In genomic region chr7:15920645-15921190, GRCm38 (mm10) we compare ENCODE assay signal across 11 mouse cellular contexts. TPM values are rescaled to one million over a fixed set of nuclear protein-coding genes. Genes with fewer than 3 reads are reported as not detected.
DNase-seq lines count a peak whose midpoint lies in the region; ATAC-seq and TF ChIP-seq lines count a peak whose summit lies in the region.
"Had no signal": no experiment of that assay in that cellular context is flagged by ENCODE, and none has a peak within 500 bp of the region (broad histone marks: within the 10 kb centered on the region; RNA-seq: fewer than 3 reads in every experiment).

No protein-coding gene starts in this region.

- H3K4me3 ChIP-seq in lung, embryonic 14.5 days (ENCODE audit: low read depth, low read length) = peak overlapping the region; percentile 80
- H3K4me3 ChIP-seq in embryonic fibroblast, embryonic 13.5 days (ENCODE audit: insufficient read depth, low read length) = peak overlapping the region; percentile 73
- H3K4me3 ChIP-seq in intestine, postnatal 0 days (ENCODE audit: low read depth, low read length) = peak overlapping the region; percentile 63
- peak overlapping the region; percentile 76 for H3K4me3 ChIP-seq in neural tube, embryonic 15.5 days (replicated peaks)

- no peak for ATAC-seq in lung, embryonic 14.5 days (ENCODE audit: insufficient read depth)
- ATAC-seq in intestine, postnatal 0 days = no peak
- ATAC-seq in neural tube, embryonic 15.5 days (ENCODE audit: low FRiP score) = no peak

- H3K4me2 ChIP-seq in lung, embryonic 14.5 days = peak overlapping the region; percentile 82
- peak overlapping the region; percentile 79 for H3K4me2 ChIP-seq in intestine, postnatal 0 days (replicated peaks; ENCODE audit: low read depth)
- H3K4me2 ChIP-seq in neural tube, embryonic 15.5 days = peak overlapping the region; percentile 88

- no peak for DNase-seq in lung, embryonic 14.5 days
- DNase-seq in lung, postnatal 10 days = no peak
- DNase-seq in cerebellum, postnatal 25 days = no peak
- DNase-seq in adrenal gland, postnatal 10 days = no peak
- no peak for DNase-seq in gastrocnemius, postnatal 4 days (ENCODE audit: low spot score in 2 of 2)
- DNase-seq: adrenal gland, postnatal 36 days; kidney, postnatal 4 days; spleen, adult 18-20 months had no signal

- 83% methylated on average over 6 of the region's 6 CpGs for WGBS in lung, embryonic 14.5 days
- WGBS in intestine, postnatal 0 days = 78% methylated on average over 6 of the region's 6 CpGs
- 85% methylated on average over 6 of the region's 6 CpGs for WGBS in neural tube, embryonic 15.5 days

- H3K27ac ChIP-seq in lung, embryonic 14.5 days (ENCODE audit: low read depth) = no peak overlapping the region
- no peak overlapping the region for H3K27ac ChIP-seq in embryonic fibroblast, embryonic 13.5 days (ENCODE audit: insufficient read depth, low read length)
- no peak overlapping the region for H3K27ac ChIP-seq in intestine, postnatal 0 days (ENCODE audit: low read depth, low read length)
- H3K27ac ChIP-seq in neural tube, embryonic 15.5 days (replicated peaks) = no peak overlapping the region

- no peak for TF ChIP-seq CTCF in lung, embryonic 14.5 days (IDR thresholded peaks at IDR 0.05; ENCODE audit: low read depth)
- TF ChIP-seq CTCF in embryonic fibroblast, embryonic 13.5 days (IDR thresholded peaks at IDR 0.05; ENCODE audit: borderline replicate concordance, insufficient read depth, low read length) = no peak
- TF ChIP-seq CTCF in intestine, postnatal 0 days (IDR thresholded peaks at IDR 0.05; ENCODE audit: low read depth) = no peak

- no peaks in the 10 kb centered on the region for H3K27me3 ChIP-seq in lung, embryonic 14.5 days (ENCODE audit: insufficient read depth, low read length)
- no peaks in the 10 kb centered on the region for H3K27me3 ChIP-seq in intestine, postnatal 0 days (replicated peaks; ENCODE audit: control insufficient read depth, insufficient read depth, low read length)
- H3K27me3 ChIP-seq in neural tube, embryonic 15.5 days (replicated peaks) = no peaks in the 10 kb centered on the region

- H3K9ac ChIP-seq in lung, embryonic 14.5 days = peak overlapping the region; percentile 83
- peak overlapping the region; percentile 83; the same call in 1 of the 2 replicates for H3K9ac ChIP-seq in intestine, postnatal 0 days (ENCODE audit: low read depth, low read length)
- peak overlapping the region; percentile 87 for H3K9ac ChIP-seq in neural tube, embryonic 15.5 days (replicated peaks)

- peaks cover 8% of the 10 kb centered on the region; the same call in 1 of the 2 replicates for H3K4me1 ChIP-seq in lung, embryonic 14.5 days (ENCODE audit: insufficient read depth)
- H3K4me1 ChIP-seq in embryonic fibroblast, embryonic 13.5 days (ENCODE audit: control insufficient read depth, insufficient read depth, low read length) = peaks cover 3% of the 10 kb centered on the region
- H3K4me1 ChIP-seq in intestine, postnatal 0 days (replicated peaks; ENCODE audit: control insufficient read depth, insufficient read depth, low read length) = peaks cover 11% of the 10 kb centered on the region; the same call in 1 of the 2 replicates
- H3K4me1 ChIP-seq in neural tube, embryonic 15.5 days = peaks cover 27% of the 10 kb centered on the region

- H3K9me3 ChIP-seq in lung, embryonic 14.5 days (ENCODE audit: low read depth, low read length) = no peaks in the 10 kb centered on the region
- H3K9me3 ChIP-seq in intestine, postnatal 0 days (ENCODE audit: control insufficient read depth) = no peaks in the 10 kb centered on the region
- no peaks in the 10 kb centered on the region for H3K9me3 ChIP-seq in neural tube, embryonic 15.5 days (replicated peaks)

- no peak for TF ChIP-seq POLR2A in embryonic fibroblast, embryonic 13.5 days (IDR thresholded peaks at IDR 0.05; ENCODE audit: low read depth, low read length)

- H3K36me3 ChIP-seq in lung, embryonic 14.5 days (ENCODE audit: insufficient read depth) = peaks cover 30% of the 10 kb centered on the region
- H3K36me3 ChIP-seq in intestine, postnatal 0 days (ENCODE audit: control insufficient read depth, insufficient read depth) = peaks cover 30% of the 10 kb centered on the region
- H3K36me3 ChIP-seq in neural tube, embryonic 15.5 days = peaks cover 35% of the 10 kb centered on the region

RNA-seq across cellular contexts. Expression of gene Selenow, which starts 1.5 kb away (rescaled TPM):
- polyA plus RNA-seq in lung, embryonic 14.5 days (2014; fragmentation: Nextera tagmentation; extraction: Ambion mirVana) = 909 and 927 TPM in 2 replicates
- 382 and 390 TPM in 2 replicates for polyA plus RNA-seq in embryonic fibroblast, embryonic 13.5 days (2011; ENCODE audit: insufficient read length, low read depth, missing spikeins)
- 813 and 814 TPM in 2 replicates for polyA plus RNA-seq in intestine, postnatal 0 days (2015; fragmentation: Nextera tagmentation; extraction: Ambion mirVana)
- polyA plus RNA-seq in neural tube, embryonic 15.5 days (2015; fragmentation: Nextera tagmentation; extraction: Ambion mirVana) = 1,268 and 1,471 TPM in 2 replicates
- total RNA-seq in adrenal gland, postnatal 10 days (2021) = 100 to 1,000 TPM; 187 to 228 TPM
- total RNA-seq in gastrocnemius, postnatal 4 days (2021) = 100 to 1,000 TPM; 440 to 541 TPM

RNA-seq across cellular contexts. Expression of gene Nop53, which starts 25.2 kb away (rescaled TPM):
- polyA plus RNA-seq in lung, embryonic 14.5 days (2014; fragmentation: Nextera tagmentation; extraction: Ambion mirVana) = 184 and 187 TPM in 2 replicates
- polyA plus RNA-seq in embryonic fibroblast, embryonic 13.5 days (2011; ENCODE audit: insufficient read length, low read depth, missing spikeins) = 87.7 and 98.1 TPM in 2 replicates
- 109 and 115 TPM in 2 replicates for polyA plus RNA-seq in intestine, postnatal 0 days (2015; fragmentation: Nextera tagmentation; extraction: Ambion mirVana)
- 108 and 127 TPM in 2 replicates for polyA plus RNA-seq in neural tube, embryonic 15.5 days (2015; fragmentation: Nextera tagmentation; extraction: Ambion mirVana)
- 100 to 1,000 TPM; 198 to 201 TPM for total RNA-seq in adrenal gland, postnatal 10 days (2021)
- total RNA-seq in gastrocnemius, postnatal 4 days (2021) = 100 to 1,000 TPM; 172 to 173 TPM

RNA-seq across cellular contexts. Expression of gene Crxos, which starts 38.3 kb away (rescaled TPM):
- polyA plus RNA-seq in lung, embryonic 14.5 days (2014; fragmentation: Nextera tagmentation; extraction: Ambion mirVana) = not detected in 2 replicates
- polyA plus RNA-seq in embryonic fibroblast, embryonic 13.5 days (2011; ENCODE audit: insufficient read length, low read depth, missing spikeins) = not detected in 2 replicates
- polyA plus RNA-seq in intestine, postnatal 0 days (2015; fragmentation: Nextera tagmentation; extraction: Ambion mirVana) = not detected in 2 replicates
- polyA plus RNA-seq in neural tube, embryonic 15.5 days (2015; fragmentation: Nextera tagmentation; extraction: Ambion mirVana) = not detected in 2 replicates
- total RNA-seq in adrenal gland, postnatal 10 days (2021) = under 1 TPM in 1 of 2 experiments, not detected in 1; 0.42 TPM
- total RNA-seq in gastrocnemius, postnatal 4 days (2021) = not detected
- total RNA-seq: adrenal gland, postnatal 36 days had no signal

RNA-seq across cellular contexts. Expression of gene Crx, which starts 41.0 kb away (rescaled TPM):
- not detected in 2 replicates for polyA plus RNA-seq in lung, embryonic 14.5 days (2014; fragmentation: Nextera tagmentation; extraction: Ambion mirVana)
- not detected in 2 replicates for polyA plus RNA-seq in embryonic fibroblast, embryonic 13.5 days (2011; ENCODE audit: insufficient read length, low read depth, missing spikeins)
- not detected in 2 replicates for polyA plus RNA-seq in intestine, postnatal 0 days (2015; fragmentation: Nextera tagmentation; extraction: Ambion mirVana)
- polyA plus RNA-seq in neural tube, embryonic 15.5 days (2015; fragmentation: Nextera tagmentation; extraction: Ambion mirVana) = not detected in 2 replicates
- not detected for total RNA-seq in adrenal gland, postnatal 10 days (2021)
- not detected for total RNA-seq in gastrocnemius, postnatal 4 days (2021)
- total RNA-seq: adrenal gland, postnatal 36 days had no signal

RNA-seq across cellular contexts. Expression of gene Ehd2, which starts 46.6 kb away (rescaled TPM):
- 61.2 and 67.5 TPM in 2 replicates for polyA plus RNA-seq in lung, embryonic 14.5 days (2014; fragmentation: Nextera tagmentation; extraction: Ambion mirVana)
- 136 and 191 TPM in 2 replicates for polyA plus RNA-seq in embryonic fibroblast, embryonic 13.5 days (2011; ENCODE audit: insufficient read length, low read depth, missing spikeins)
- 29.3 and 30.9 TPM in 2 replicates for polyA plus RNA-seq in intestine, postnatal 0 days (2015; fragmentation: Nextera tagmentation; extraction: Ambion mirVana)
- polyA plus RNA-seq in neural tube, embryonic 15.5 days (2015; fragmentation: Nextera tagmentation; extraction: Ambion mirVana) = 9.2 and 14.8 TPM in 2 replicates
- 100 to 1,000 TPM; 140 to 156 TPM for total RNA-seq in adrenal gland, postnatal 10 days (2021)
- 100 to 1,000 TPM; 160 to 194 TPM for total RNA-seq in gastrocnemius, postnatal 4 days (2021)
